Mouse (Mus musculus) ES-E14 (cell line): ENCODE data around the gene Stox1. TPM values are rescaled to one million over a fixed set of nuclear protein-coding genes. Genes with fewer than 3 reads are reported as not detected.

ENCODE experiments used
- DNase-seq: peaks from one replicate; pipeline ENCODE4 v3.0.0-alpha.2; 2013; ENCODE audit warnings: low read depth, low spot score
- H3K27ac ChIP-seq: 2 replicates; pipeline ENCODE4 v1.5.1; 2012; ENCODE audit warnings: low read depth, mild to moderate bottlenecking, low read length, moderate library complexity, mixed read lengths; ENCODE audit not compliant: poor library complexity, insufficient read depth, severe bottlenecking
- H3K36me3 ChIP-seq: 2 replicates; pipeline ENCODE4 v1.6.1; 2012; ENCODE audit warnings: mild to moderate bottlenecking, low read length, moderate library complexity, mixed read lengths; ENCODE audit not compliant: control insufficient read depth, poor library complexity, insufficient read depth, severe bottlenecking
- H3K4me1 ChIP-seq, 2 experiments: fragments of 150-350 bp in 1 of 2; sonication (generic) in 1 of 2; 2 replicates each; pipeline ENCODE4 v1.6.1; 2012; ENCODE audit warnings: low read length in 2 of 2, mild to moderate bottlenecking in 1 of 2, mixed read lengths in 1 of 2; ENCODE audit not compliant: control insufficient read depth in 2 of 2, insufficient read depth in 2 of 2, poor library complexity in 1 of 2
- H3K4me3 ChIP-seq, 2 experiments: fragments of 150-350 bp in 1 of 2; sonication (generic) in 1 of 2; 2 replicates each; pipeline ENCODE4 v1.5.1; 2012; ENCODE audit warnings: low read length in 2 of 2, low read depth in 1 of 2, mild to moderate bottlenecking in 1 of 2, mixed read lengths in 1 of 2; ENCODE audit not compliant: insufficient read depth in 1 of 2, poor library complexity in 1 of 2, severe bottlenecking in 1 of 2
- H3K9ac ChIP-seq: 2 replicates; pipeline ENCODE4 v1.6.1; 2012; ENCODE audit warnings: low read depth, mild to moderate bottlenecking, low read length, mixed read lengths; ENCODE audit not compliant: poor library complexity, insufficient read depth, severe bottlenecking
- H3K9me3 ChIP-seq: fragments of 150-350 bp; sonication (generic); 2 replicates; pipeline ENCODE4 v1.6.1; 2012; ENCODE audit warnings: low read depth, mild to moderate bottlenecking, low read length; ENCODE audit not compliant: control insufficient read depth, insufficient read depth
- CHD2 ChIP-seq: IDR thresholded peaks from 2 replicates; pipeline ENCODE4 v1.6.1; 2014; ENCODE audit warnings: mild to moderate bottlenecking, low read depth, low read length, inconsistent platforms
- HCFC1 ChIP-seq: IDR thresholded peaks from 2 replicates; pipeline ENCODE4 v1.6.1; 2012; ENCODE audit warnings: low read length, inconsistent platforms, borderline replicate concordance; ENCODE audit not compliant: insufficient read depth
- MAFK ChIP-seq: IDR thresholded peaks from 2 replicates; pipeline ENCODE4 v1.6.1; 2014; ENCODE audit warnings: mild to moderate bottlenecking, low read depth, low read length, inconsistent platforms; ENCODE audit not compliant: insufficient read depth
- ZC3H11A ChIP-seq: IDR thresholded peaks from 2 replicates; pipeline ENCODE4 v1.6.1; 2012; ENCODE audit warnings: low read depth, mild to moderate bottlenecking, inconsistent platforms, low read length, borderline replicate concordance
- ZNF384 ChIP-seq: IDR thresholded peaks from 2 replicates; pipeline ENCODE4 v1.6.1; 2012; ENCODE audit warnings: low read depth, low read length, inconsistent platforms
- in situ Hi-C, 2 experiments: fragments of 600-800 bp; cut with MboI; formaldehyde crosslinking; loops; one replicate each; pipeline ENCODE4 v1.15.1; 2025; ENCODE audit warnings: low sequenced_read_pairs in 2 of 2, inconsistent platforms in 1 of 2; ENCODE audit not compliant: unreplicated experiment in 2 of 2
- total RNA-seq: library from RNA; depleted of rRNA; stranded (reverse); fragments of 300-350 nt; gene quantifications from 2 replicates; pipeline ENCODE4 v1.2.3, GENCODE M21; 2012

Gene Stox1
- total RNA-seq, 1 experiment = 0.76 TPM

DNA sequence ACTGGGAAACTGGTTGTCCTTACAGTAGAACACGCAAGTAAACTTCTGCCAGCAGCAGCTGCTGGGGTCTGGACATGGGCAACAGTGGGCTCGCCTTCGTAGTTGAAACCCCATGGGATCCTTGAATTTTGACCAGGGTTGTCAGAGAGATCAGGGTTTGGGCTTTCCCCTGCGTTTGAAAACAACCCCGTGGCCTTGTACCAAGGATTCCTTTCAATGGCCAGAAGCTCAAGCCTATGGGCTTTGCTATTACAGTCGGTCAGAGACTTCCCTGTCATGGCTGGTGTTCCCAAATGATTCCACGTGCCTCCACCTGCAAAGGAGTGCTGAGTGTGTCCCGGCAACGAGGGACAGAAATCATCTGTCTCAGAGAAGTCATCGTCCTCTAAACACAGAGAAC lies 61.8 kb downstream of the Stox1 start:
- in situ Hi-C loops = no loop called here
- TF ChIP-seq MAFK (no peak), ZC3H11A (no peak), CHD2 (no peak), HCFC1 (no peak), ZNF384 (no peak)
- no peak overlapping the region for H3K4me3 ChIP-seq
- H3K27ac ChIP-seq = no peak overlapping the region
- H3K9me3 ChIP-seq = no peaks in the 10 kb centered on the region
- DNase-seq = no peak
- peaks cover 3 to 15% of the 10 kb centered on the region in 2 experiments; a peak in 3 of 4 replicates for H3K4me1 ChIP-seq
- no peak overlapping the region for H3K9ac ChIP-seq
- H3K36me3 ChIP-seq = no peaks in the 10 kb centered on the region

DNA sequence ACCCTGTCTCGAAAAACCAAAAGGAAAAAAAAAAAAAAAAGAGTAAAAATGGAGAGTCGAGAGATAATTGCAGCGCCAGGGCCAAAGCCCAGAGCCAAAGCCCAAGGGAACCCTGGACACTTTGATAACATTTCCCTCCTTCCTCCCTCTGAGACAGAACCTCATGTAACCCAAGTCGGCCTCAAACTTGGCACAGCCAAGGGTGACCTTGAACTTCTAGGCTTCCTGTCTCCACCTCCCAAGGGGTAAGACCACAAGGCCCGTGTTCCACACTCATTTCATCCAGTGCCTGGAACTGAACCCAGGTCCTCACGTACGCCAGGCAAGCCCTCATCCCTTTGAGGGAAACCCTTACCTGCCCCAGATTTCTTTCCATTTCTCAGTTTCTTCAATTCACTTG lies 69.2 kb downstream of the Stox1 start:
- Histone ChIP-seq H3K4me3 (no peak overlapping the region), H3K4me1 (peaks cover 0 to 2% of the 10 kb centered on the region in 2 experiments; a peak in 1 of 4 replicates), H3K27ac (peak overlapping the region; percentile 36; the same call in 1 of the 2 replicates), H3K9me3 (no peaks in the 10 kb centered on the region), H3K36me3 (no peaks in the 10 kb centered on the region), H3K9ac (no peak overlapping the region; the same call in 1 of the 2 replicates)
- no peak for DNase-seq
- in situ Hi-C loops = no loop called here
- TF ChIP-seq ZC3H11A (no peak), MAFK (no peak), ZNF384 (no peak), CHD2 (no peak), HCFC1 (no peak)

DNA sequence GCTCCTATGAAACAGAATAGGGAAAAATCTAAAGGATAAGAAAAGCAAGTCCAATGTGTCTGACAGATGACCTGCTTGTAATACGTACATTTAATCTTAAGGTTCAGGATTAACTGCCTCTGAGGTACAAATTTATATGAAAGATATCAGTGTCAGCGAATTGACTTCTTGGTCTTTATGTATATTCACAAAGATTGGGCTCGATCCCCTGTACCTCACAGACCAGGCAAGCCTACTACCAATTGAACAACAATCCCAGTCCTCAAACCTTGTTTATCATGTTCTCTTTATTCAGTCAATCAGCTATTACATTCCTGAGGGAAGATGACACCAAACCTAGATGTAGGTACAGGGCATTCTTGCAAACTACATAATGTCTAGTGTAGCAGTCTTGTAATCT lies 74.0 kb downstream of the Stox1 start:
- H3K4me3 ChIP-seq = peak overlapping the region; percentile 78 to 95
- H3K27ac ChIP-seq = peak overlapping the region; percentile 77; the same call in 1 of the 2 replicates
- in situ Hi-C loops = no loop called here
- H3K9me3 ChIP-seq = no peaks in the 10 kb centered on the region
- H3K36me3 ChIP-seq = no peaks in the 10 kb centered on the region
- peaks cover 0 to 2% of the 10 kb centered on the region in 2 experiments; a peak in 1 of 4 replicates for H3K4me1 ChIP-seq
- no peak for DNase-seq
- TF ChIP-seq MAFK = no peak
- TF ChIP-seq ZC3H11A = no peak
- no peak for TF ChIP-seq CHD2
- no peak for TF ChIP-seq ZNF384
- no peak for TF ChIP-seq HCFC1
- peak overlapping the region; percentile 72; the same call in 1 of the 2 replicates for H3K9ac ChIP-seq

GRCm38 (mm10) chr10:62650881-62651810 lies 74.8 kb downstream of the Stox1 start, which contains the start of gene Ddx50:
Ddx50 (minus strand) TSS chr10:62651218.
- H3K9ac ChIP-seq = peak within 1 kb of the TSS; percentile 92
- H3K27ac ChIP-seq = peak within 1 kb of the TSS; percentile 77
- in situ Hi-C loops = no loop called here
- TF ChIP-seq CHD2 (no peak; the same call in 1 of the 2 replicates), ZC3H11A (no peak), HCFC1 (peak; percentile 32; the same call in 1 of the 2 replicates), MAFK (no peak), ZNF384 (no peak)
- H3K4me3 ChIP-seq = peak within 1 kb of the TSS; percentile 78 to 95
- no peaks in the 10 kb centered on the region for H3K9me3 ChIP-seq
- 0 out of 4 replicates have a peak, but pooled peaks cover 0 to 2% of the 10 kb centered on the region in 2 experiments for H3K4me1 ChIP-seq
- DNase-seq = peak; percentile 98
- no peaks in the 10 kb centered on the region; the same call in 1 of the 2 replicates for H3K36me3 ChIP-seq
